Mouse (Mus musculus) heart, postnatal 14 days (tissue): ENCODE results near the gene Mmachc. TPM values are rescaled to one million over a fixed set of nuclear protein-coding genes. Genes with fewer than 3 reads are reported as not detected.
A peak's percentile ranks its signal among the peaks of the same experiment; 100 is the strongest.
"Not testable (repeated sequence)": the region's sequence is repeated elsewhere in the genome, so short reads cannot be mapped to it uniquely, and the experiment has no call there.

Experiments used
- DNase-seq, 2 experiments: peaks; one replicate each; pipeline ENCODE4 v3.0.0; 2021 to 2022
- intact Hi-C: fragments of 180-260 bp; cut with DNase I; formaldehyde crosslinking; loops from one replicate; pipeline ENCODE4 v1.15.1; 2025
- total RNA-seq, 2 experiments: library from RNA; stranded (reverse); gene quantifications; 2 replicates each; pipeline ENCODE4 v1.2.3; 2021

The Mmachc gene
- total RNA-seq, 2 experiments from 2014 or later = 39.9 to 42.3 TPM

DNA sequence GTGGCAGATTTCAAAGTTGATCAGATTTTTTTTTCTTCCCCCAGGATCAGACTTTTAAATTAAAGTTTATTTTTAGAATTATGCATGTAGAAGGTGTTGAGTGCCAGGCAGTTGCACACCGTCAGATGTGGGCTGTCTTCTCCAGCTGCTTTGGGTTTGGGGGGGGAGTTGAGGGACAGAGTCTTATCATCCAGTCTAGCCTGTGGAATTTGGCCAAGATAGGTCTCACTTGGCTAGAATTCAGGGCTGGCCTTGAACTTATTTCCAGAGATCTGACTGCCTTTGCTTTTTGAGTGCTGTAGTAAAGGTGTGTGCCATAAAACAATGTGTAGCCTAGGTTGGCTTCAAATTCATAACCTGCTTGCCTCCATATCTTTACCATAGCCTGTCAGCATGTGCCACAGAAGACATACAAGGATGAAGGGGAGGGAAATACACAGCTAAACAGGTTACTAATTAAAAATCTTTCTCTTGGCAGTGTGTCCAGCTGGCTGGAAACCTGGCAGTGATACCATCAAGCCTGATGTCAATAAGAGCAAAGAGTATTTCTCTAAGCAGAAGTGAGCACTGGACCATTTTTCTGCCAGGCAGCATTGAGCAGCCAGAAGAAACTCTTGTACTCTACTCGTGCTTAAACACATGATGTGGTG lies 9.4 kb downstream of the Mmachc start:
- no peak for DNase-seq

DNA sequence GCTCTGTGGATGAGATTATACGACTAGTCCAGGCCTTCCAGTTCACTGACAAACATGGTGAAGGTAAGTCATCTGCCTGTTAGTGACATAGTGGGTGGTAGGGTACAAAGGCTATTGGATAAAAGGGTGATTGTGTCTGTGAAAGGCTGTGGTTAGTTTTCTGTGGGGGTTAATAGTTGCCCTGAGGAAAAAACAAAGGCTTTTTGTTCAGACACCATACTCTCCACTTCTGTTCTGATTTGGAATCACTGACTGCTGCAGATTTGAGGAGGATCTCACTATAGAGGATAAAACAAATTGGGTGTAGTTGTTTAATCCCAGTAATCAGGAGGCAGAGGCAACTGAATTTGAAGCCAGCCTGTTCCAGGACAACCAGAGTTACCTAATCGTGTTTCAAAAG lies 14.4 kb downstream of the Mmachc start:
- no peak for DNase-seq
- intact Hi-C loops = no loop called here

More for the DNA sequence above, 9.4 kb downstream of the Mmachc start:
- intact Hi-C loops = no loop called here

DNA sequence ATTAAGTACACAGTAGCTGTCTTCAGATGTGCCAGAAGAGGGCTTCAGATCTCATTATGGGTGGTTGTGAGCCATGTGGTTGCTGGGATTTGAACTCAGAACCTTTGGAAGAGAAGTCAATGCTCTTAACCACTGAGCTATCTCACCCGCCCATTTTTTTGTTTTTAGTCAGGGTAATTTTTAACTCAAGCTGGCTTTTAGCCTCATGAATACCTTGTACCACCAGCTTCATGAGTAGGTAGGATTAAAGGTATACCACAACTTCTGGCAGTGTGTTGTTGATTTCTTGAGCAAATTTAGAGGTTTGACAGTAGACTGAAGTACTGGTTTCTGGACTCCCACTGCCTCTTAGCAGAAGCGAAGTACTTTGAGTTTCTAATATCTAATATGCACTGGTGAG lies 16.1 kb downstream of the Mmachc start:
- intact Hi-C loops = no loop called here
- no peak for DNase-seq

- intact Hi-C loops = loop anchor here (5.0 kb wide), 2 partner anchors 37 to 132 kb away; partner anchors contain the start of genes Akr1a1, Gpbp1l1 and Tmem69
- no peak for DNase-seq
These were observed 18.8 kb downstream of the Mmachc start for GRCm38 (mm10) chr4:116689309-116689876.

GRCm38 (mm10) chr4:116687041-116687440 lies 21.2 kb downstream of the Mmachc start:
- DNase-seq = no peak
- intact Hi-C loops = loop anchor here (5.0 kb wide), 2 partner anchors 35 to 130 kb away; partner anchors contain the start of genes Akr1a1, Gpbp1l1 and Tmem69

- DNase-seq = peak; percentile 96 to 99
- intact Hi-C loops = loop anchor here (5.0 kb wide), 2 partner anchors 33 to 128 kb away; partner anchors contain the start of genes Akr1a1, Gpbp1l1 and Tmem69
These were observed 22.7 kb downstream of the Mmachc start, which contains the start of gene Prdx1 for GRCm38 (mm10) chr4:116685402-116686061. Gene Prdx1, plus strand, starts transcription at chr4:116685544.

- intact Hi-C loops = loop anchor here (5.0 kb wide), 2 partner anchors 32 to 127 kb away; partner anchors contain the start of genes Akr1a1, Gpbp1l1 and Tmem69
- no peak for DNase-seq
These were observed 23.5 kb downstream of the Mmachc start for GRCm38 (mm10) chr4:116684665-116685064.

DNA sequence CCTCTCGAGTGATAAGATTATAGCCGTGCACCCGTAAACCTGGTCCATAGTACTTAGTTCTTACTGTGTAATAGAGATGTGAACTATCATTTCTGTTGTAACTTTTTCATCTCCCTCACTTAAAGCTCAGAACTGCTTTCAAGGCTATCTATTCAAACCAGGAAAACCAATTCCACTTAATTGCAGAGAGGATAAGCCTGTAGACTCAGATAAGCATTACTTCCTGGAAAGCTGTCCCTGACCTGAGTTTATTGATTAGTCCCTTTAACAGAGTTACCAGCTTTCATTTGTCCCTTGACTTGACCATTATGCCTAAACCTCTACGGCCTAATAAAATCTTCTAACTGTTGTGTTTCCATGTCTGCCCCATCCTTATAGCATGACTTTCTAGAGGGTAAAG lies 24.2 kb downstream of the Mmachc start:
- no peak for DNase-seq
- intact Hi-C loops = no loop called here

DNA sequence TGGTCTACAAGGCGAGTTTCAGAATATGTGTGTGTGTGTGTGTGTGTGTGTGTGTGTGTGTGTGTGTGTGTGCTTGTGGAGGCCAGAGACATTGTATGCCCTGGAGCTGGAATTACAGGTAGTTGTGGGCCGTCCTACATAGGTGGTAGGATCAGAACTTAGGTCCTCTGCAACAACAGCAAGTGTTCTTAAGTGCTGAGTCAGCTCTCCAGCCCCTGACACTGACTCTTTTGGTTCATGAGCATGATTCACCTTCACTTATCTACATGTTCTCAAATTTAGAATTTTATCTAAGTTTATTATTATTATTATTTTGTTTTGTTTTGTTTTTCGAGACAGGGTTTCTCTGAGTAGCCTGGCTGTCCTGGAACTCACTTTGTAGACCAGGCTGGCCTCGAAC lies 27.7 kb downstream of the Mmachc start:
- intact Hi-C loops, DNase-seq: not testable (repeated sequence)

DNA sequence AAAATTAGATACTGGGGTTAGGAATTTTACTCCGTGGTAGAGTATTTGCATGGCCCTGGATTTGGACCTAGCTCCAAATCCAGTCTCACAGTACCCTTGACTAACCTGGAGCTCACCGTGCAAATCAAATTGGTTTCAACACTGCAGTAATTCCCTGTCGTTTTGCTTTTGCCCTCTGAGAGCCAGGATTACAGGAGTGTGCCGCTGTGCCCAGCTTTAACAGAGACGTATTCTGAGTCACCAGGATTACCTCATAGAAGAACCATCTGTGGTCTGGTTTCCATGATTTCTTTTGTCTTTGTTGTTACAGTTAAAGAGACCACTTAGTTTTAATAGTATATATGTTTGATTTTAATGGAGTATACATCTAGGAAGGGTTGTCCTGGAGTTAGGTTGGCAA lies 29.1 kb downstream of the Mmachc start:
- intact Hi-C loops = no loop called here
- DNase-seq = no peak

DNA sequence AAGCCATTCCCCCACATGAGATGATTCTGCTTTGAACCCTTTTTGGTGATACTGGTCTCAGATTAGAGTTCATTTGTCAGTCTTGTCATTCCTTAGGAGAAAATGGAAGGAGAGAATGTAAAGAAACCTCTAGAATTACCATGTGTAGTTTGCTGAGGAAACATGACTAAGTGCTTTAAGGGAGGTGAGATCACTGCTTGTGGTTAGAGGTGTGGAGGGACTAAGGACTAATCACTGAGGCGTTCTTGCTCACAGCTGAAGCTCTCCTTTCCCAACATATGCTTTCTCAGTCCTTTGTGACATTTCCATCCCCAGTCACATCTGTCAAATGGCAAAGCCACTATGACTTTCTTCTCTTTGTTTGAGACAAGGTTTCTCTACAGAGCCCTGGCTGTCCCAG lies 30.4 kb downstream of the Mmachc start:
- intact Hi-C loops = no loop called here
- no peak for DNase-seq

DNA sequence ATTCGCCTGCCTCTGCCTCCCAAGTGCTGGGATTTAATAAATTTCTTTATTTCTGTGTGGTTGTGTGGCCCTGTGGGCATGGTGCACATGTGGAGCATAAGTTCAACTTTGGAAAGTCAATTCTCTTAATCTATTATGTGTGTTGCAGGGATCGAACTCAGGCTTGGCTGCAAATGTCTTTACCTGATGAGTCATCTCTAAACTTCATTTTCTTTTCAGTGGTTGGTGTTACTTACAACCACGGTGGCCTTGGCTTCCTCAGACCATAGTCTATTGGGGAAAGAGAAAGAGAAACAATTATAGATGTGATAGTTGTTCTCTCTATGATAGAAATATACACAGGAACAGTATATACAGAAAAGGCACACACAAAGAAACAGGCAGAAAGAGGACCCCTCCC lies 32.2 kb downstream of the Mmachc start:
- DNase-seq = no peak
- intact Hi-C loops = no loop called here

- DNase-seq, intact Hi-C loops: not testable (repeated sequence)
These were observed 33.4 kb downstream of the Mmachc start for GRCm38 (mm10) chr4:116674761-116675160.

DNA sequence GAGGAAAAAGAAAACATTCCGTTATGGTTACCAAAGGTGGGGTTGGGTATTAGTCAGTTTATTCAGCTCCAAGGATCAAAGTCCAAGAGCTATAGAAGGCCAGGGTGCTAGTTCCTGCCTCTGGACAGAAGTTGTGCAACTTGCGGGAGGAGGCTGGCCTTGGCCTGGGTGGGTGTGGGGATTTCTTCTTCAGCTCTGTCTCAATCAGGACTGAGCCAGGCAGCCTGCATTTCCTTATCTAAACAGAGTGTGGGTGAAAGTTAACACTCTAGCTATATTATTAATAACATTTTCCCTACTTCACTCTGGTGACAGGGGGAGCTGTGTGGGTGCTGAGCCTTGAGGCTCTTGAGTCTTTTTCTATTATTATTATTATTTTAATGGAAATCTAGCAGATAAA lies 35.4 kb downstream of the Mmachc start:
- peak; percentile 23 to 30 for DNase-seq
- intact Hi-C loops = no loop called here

DNA sequence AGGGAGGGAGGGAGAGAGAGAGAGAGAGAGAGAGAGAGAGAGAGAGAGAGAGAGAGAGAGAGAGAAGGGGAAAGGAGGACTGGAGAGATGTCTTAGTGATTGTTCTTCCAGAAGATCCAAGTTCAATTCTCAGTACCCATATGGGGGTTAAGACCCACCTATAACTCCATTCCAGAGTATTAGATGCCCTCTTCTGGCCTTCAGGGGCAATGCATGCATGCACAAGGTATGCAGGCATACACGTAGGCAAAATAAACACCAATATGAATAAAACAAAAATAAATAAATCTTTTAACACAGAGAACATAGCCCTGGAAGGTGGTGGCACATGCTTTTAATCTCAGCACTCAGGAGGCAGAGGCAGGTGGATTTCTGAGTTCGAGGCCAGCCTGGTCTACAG lies 38.9 kb downstream of the Mmachc start:
- DNase-seq = peak in 1 of 2 experiments; percentile 21
- intact Hi-C loops = no loop called here

DNA sequence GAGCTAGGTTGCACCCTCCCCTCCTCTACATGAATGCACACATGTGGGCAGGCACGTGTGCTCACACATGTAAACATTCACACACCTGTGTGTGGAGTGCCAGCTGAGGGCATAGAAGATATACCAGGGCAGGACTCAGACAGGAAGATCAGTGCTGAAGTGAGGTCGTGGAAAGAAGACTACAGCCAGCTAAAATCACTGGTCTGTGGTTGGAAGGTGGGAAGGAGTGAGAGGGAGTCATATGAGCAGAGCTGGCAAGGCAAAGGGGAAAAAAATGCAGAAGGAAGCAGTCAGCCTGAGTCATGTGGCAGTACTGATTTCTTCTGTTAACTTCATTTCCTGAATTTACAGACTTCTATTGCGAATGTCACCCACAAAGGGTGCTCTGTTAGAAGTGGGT lies 40.1 kb downstream of the Mmachc start:
- DNase-seq = no peak
- intact Hi-C loops = no loop called here

GRCm38 (mm10) chr4:116666625-116667024 lies 41.6 kb downstream of the Mmachc start:
- DNase-seq = no peak
- intact Hi-C loops = no loop called here

- intact Hi-C loops = no loop called here
- DNase-seq = no peak
These were observed 46.2 kb downstream of the Mmachc start for GRCm38 (mm10) chr4:116661998-116662397.

- intact Hi-C loops = no loop called here
- no peak for DNase-seq
These were observed 47.4 kb downstream of the Mmachc start for GRCm38 (mm10) chr4:116660829-116661228.

DNA sequence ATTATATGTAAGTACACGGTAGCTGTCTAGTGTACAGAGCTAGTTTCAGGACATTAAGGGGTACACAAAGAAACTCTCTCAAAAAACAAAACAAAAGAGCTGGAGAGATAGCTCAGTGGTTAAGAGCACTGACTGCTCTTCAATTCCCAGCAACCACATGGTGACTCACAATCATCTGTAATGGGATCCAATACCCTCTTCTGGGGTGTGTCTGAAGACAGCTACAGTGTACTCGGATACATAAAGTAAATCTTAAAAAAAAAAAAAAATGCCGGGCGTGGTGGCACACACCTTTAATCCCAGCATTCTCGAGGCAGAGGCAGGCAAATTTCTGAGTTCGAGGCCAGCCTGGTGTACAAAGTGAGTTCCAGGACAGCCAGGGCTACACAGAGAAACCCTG lies 48.3 kb downstream of the Mmachc start:
- DNase-seq, intact Hi-C loops: not testable (repeated sequence)

DNA sequence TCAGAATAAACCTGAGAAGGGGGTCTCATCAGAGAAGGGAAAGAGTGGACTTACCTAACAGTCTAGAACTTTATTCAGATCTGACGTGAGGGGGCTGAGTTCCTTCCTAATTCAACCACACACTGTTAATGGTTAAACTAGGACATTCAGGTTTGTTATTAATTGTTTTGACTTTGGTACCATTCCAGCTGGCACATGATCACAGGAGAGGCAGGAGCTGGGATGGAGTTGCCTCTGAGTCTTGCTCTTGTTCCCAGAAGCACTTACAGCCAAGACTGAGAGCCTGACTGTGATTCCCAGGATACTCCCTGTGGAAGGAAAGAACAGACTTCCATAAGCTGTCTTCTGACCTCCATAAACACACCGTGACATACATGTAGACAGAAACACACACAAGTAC lies 48.7 kb downstream of the Mmachc start:
- intact Hi-C loops = no loop called here
- DNase-seq = peak in 1 of 2 experiments; percentile 31
